Mouse (Mus musculus): ENCODE results near the gene Zfhx3.

Zfhx3 gene

DNA sequence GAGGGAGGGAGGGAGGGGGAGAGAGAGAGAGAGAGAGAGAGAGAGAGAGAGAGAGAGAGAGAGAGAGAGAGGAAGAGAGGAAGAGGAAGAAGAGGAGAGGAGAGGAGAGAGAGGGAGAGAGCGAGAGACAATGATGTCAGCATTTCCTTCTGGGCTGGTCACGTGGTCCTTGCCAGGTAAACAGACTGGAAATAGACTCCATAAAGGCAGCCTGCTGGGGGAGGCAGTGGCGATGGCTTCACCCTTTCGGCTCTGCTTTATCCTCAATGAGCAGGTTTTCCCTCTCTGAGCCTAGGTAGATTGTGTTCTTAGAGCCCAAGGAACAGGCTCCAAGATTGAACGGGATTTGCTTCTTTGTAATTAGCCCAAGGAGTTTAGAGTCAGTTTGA lies 749.8 kb downstream of the Zfhx3 start:
- POLR2A ChIA-PET = interaction anchor here in 1 of 4 experiments (1.1 kb wide), 1 partner anchor 22 kb away, joined by 3 read pairs; no protein-coding TSS in a partner anchor
- CTCF ChIA-PET = no interaction called here

GRCm38 (mm10) chr8:108692669-108693665 lies 750.5 kb downstream of the Zfhx3 start:
- POLR2A ChIA-PET = interaction anchor here in 1 of 4 experiments (0.6 to 1.1 kb wide), 3 partner anchors 21 to 153 kb away, joined by 3 read pairs; no protein-coding TSS in a partner anchor
- CTCF ChIA-PET = no interaction called here

GRCm38 (mm10) chr8:108693841-108694240 lies 751.4 kb downstream of the Zfhx3 start:
- POLR2A ChIA-PET = interaction anchor here in 1 of 4 experiments (0.6 to 1.2 kb wide), 3 partner anchors 9 to 153 kb away, joined by 3 read pairs; no protein-coding TSS in a partner anchor
- CTCF ChIA-PET = no interaction called here

DNA sequence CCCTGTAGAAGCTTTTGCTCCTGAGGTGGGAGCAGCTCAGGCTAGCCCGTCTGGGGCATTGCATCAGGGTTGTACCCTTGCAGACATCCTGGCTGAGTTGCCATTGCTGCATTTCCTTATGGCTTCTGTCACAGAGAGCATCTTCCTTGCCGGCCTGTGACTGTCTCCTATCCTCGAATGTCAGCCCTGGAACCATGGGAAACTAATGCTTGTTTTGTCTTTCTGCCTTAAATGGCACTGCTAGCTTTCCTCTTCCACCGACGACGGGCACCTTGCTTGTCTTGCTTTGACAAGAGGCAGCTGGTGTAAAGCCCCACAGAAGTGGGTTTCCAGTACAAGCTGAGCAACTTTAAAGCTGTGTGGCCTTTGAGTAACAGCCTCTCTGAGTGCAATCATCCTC lies 752.1 kb downstream of the Zfhx3 start:
- CTCF ChIA-PET = no interaction called here
- POLR2A ChIA-PET = interaction anchor here in 1 of 4 experiments (0.7 to 1.9 kb wide), 3 partner anchors 10 to 150 kb away, joined by 3 to 5 read pairs (median 3); no protein-coding TSS in a partner anchor

- POLR2A ChIA-PET = interaction anchor here in 3 of 4 experiments (0.6 to 1.9 kb wide), 3 partner anchors 13 to 169 kb away, joined by 3 to 7 read pairs (median 5); no protein-coding TSS in a partner anchor
- CTCF ChIA-PET = no interaction called here
These were observed 752.9 kb downstream of the Zfhx3 start for GRCm38 (mm10) chr8:108695242-108695880.

- POLR2A ChIA-PET = interaction anchor here (0.6 to 1.9 kb wide), 6 partner anchors 12 to 641 kb away, joined by 3 to 7 read pairs (median 4); no protein-coding TSS in a partner anchor
- CTCF ChIA-PET = interaction anchor here in 1 of 4 experiments (0.8 kb wide), 1 partner anchor 63 kb away, joined by 3 read pairs; no protein-coding TSS in a partner anchor
These were observed 753.6 kb downstream of the Zfhx3 start for GRCm38 (mm10) chr8:108695938-108696630.

GRCm38 (mm10) chr8:108696631-108697410 lies 754.4 kb downstream of the Zfhx3 start:
- ChIA-PET POLR2A (interaction anchor here (0.6 to 1.5 kb wide), 7 partner anchors 9 to 642 kb away, joined by 3 to 7 read pairs (median 4); no protein-coding TSS in a partner anchor), CTCF (interaction anchor here in 1 of 4 experiments (0.8 kb wide), 1 partner anchor 63 kb away, joined by 3 read pairs; no protein-coding TSS in a partner anchor)

DNA sequence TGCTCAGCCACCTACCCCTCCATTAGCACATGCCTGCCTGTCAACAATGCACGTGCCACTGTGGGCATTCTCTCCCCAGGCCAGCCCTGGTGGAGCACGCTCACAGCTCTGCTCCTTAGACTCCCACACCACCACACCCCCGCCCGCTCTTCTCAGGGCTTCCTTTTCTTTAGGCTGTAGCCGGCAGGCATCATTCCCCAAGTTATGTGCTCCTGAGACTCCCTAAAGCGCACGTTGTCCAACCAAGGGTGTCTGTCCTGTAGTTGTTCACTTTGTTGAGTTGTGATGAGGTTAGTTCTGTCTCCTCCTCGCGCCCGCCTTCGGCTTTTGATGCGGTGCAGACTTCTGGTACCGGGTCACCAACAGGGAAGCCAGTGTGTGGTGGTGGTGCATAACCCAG lies 755.1 kb downstream of the Zfhx3 start:
- CTCF ChIA-PET = no interaction called here
- POLR2A ChIA-PET = interaction anchor here in 2 of 4 experiments (0.6 to 1.0 kb wide), 3 partner anchors 8 to 64 kb away, joined by 3 to 4 read pairs (median 4); no protein-coding TSS in a partner anchor

GRCm38 (mm10) chr8:108698101-108698660 lies 755.7 kb downstream of the Zfhx3 start:
- ChIA-PET CTCF (no interaction called here), POLR2A (interaction anchor here in 2 of 4 experiments (1.2 to 1.3 kb wide), 3 partner anchors 13 to 32 kb away, joined by 3 to 4 read pairs (median 4); no protein-coding TSS in a partner anchor)

GRCm38 (mm10) chr8:108699011-108699410 lies 756.6 kb downstream of the Zfhx3 start:
- CTCF ChIA-PET = no interaction called here
- POLR2A ChIA-PET = interaction anchor here in 2 of 4 experiments (1.1 to 1.3 kb wide), 5 partner anchors 10 to 31 kb away, joined by 3 to 4 read pairs (median 3); no protein-coding TSS in a partner anchor

DNA sequence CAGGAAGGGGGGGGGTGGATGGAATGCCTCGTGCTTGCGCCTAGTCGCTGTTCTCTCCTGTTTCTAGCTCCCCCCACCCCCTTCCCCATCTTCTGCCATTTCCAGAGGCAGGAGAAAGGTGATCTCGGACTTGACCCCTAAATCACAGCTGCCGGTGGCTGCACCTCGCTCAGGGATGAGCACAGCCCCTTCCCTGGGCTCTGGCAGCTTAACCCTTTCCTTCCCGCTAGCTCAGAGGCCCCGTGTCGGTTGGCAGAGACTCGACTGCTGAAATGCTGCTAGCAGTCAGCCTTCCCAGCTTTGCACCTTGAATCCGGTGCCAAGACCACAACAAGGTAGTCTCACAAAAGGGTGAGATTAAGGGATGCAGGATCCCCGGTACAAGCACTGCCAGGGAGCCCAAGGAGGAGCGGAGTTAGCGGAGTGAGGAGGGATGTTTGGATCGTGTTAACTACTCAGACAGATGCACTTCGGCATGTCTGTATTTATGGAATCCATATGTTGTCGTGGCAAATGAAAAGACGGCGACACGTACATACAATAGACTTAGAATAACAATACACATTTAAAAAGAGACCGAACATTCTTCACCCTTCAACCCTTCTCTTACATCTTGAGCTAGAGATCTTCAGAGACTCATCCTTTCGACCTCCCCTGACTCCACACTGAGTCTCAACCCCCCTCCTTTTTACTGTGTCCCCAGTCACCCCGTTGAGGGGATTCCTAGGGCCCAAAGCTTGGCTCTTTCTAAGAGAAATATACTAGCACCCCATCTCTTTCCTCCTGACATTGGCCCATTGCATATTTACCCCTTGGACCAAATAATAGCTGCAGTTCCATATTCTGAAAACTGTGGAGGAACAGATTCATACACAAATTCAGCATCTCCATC lies 757.3 kb downstream of the Zfhx3 start:
- ChIA-PET CTCF (no interaction called here), POLR2A (interaction anchor here in 3 of 4 experiments (0.6 to 1.6 kb wide), 9 partner anchors 9 to 298 kb away, joined by 3 to 5 read pairs (median 4); no protein-coding TSS in a partner anchor)

DNA sequence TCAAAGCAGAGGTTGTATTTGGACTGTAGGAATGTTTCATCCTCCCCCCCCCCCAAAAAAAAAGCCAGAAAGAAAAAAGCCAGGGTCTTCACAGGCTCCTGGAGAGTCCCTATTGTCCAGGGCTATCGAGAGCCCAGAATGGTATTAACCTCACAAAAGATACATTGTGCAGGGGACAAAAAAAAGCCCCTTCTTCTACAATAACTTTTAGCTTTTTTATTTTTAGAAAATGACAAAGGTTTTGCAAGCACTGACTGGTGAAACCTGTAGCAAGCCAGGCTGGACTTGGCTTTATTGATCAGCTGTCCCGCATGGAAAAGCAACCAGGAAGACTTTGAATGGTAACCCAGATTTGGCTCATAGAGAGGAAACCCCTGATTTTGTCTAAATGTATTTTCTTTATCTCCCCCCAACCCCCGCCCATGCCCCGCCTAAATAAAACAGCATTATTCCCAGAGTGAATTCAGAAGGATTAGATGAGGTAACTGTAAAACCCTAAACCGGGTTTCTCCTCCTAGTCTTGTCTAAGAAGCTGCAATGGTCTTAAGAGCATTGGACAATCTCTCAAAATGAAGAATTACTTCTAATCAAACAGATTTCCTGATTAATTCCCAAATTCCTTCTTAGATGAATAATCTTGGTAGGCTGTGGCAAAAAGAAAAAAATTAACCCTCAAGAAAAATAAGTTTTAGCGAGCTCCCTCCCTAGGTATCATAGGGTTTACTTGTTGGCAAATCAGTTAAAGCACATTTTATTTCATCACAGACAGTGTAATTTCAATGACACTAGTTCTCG lies 759.1 kb downstream of the Zfhx3 start:
- ChIA-PET POLR2A (interaction anchor here in 1 of 4 experiments (0.7 to 2.9 kb wide), 5 partner anchors 10 to 624 kb away, joined by 3 to 11 read pairs (median 4); no protein-coding TSS in a partner anchor), CTCF (no interaction called here)

GRCm38 (mm10) chr8:108702201-108702600 lies 759.8 kb downstream of the Zfhx3 start:
- ChIA-PET CTCF (no interaction called here), POLR2A (interaction anchor here in 1 of 4 experiments (0.7 to 2.9 kb wide), 4 partner anchors 9 to 623 kb away, joined by 3 to 11 read pairs (median 6); no protein-coding TSS in a partner anchor)

DNA sequence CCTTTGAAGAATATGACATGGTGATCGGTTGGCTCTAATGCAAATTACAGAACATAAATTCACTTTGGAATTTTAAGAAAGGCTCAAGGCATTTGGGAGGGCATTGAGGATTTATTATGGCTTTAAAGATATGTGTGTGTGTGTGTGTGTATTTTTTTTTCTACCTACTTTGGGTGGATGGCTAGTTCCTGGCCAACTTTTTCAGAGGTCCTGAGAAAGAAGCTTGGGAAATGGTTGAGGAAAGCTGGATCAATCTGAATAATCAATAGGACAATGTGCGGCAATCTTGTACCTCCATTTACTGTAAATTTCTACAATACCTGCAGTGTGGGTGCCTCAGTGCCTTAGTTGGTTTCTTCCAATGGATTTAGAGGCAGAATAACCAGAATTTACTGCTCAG lies 763.3 kb downstream of the Zfhx3 start:
- CTCF ChIA-PET = interaction anchor here in 1 of 4 experiments (0.7 kb wide), 1 partner anchor 16 kb away, joined by 3 read pairs; no protein-coding TSS in a partner anchor

DNA sequence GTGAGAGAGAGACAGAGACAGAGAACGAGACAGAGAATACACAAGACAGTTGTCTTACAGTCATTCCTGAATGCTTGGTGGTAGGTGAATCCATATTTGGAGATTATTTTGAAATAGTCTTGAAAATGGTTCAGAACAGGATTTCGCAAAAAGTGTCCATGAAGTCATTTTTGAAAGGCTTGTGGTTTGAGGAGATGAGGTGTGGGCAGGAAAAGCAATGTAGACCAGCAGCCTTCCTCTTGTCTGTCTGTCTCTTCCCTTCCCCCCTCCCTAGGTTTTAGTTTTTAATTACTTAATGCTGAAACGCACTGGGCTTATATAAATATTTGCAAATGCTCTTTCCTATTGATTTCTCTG lies 764.0 kb downstream of the Zfhx3 start:
- CTCF ChIA-PET = no interaction called here
- POLR2A ChIA-PET = no interaction called here

More for the DNA sequence above, 763.3 kb downstream of the Zfhx3 start:
- POLR2A ChIA-PET = interaction anchor here in 2 of 4 experiments (0.9 to 1.0 kb wide), 2 partner anchors 9 to 12 kb away, joined by 3 to 4 read pairs; no protein-coding TSS in a partner anchor
